Mouse (Mus musculus) brain, embryonic 14.5 days (tissue): ENCODE measurements around the gene Capg.

Source experiments
- CTCF ChIP-seq: fragments of 200-500 bp; IDR thresholded peaks from 2 replicates; pipeline ENCODE4 v1.5.1; 2012; ENCODE audit warnings: inconsistent platforms, mild to moderate bottlenecking, moderate library complexity, borderline replicate concordance; ENCODE audit not compliant: insufficient read depth, insufficient read length; ENCODE audit errors: extremely low read depth
- POLR2A ChIP-seq: fragments of 200-500 bp; IDR thresholded peaks from 2 replicates; pipeline ENCODE4 v1.6.1; 2012; ENCODE audit warnings: mild to moderate bottlenecking, inconsistent platforms, borderline replicate concordance; ENCODE audit not compliant: poor library complexity, insufficient read depth, insufficient read length, severe bottlenecking; ENCODE audit errors: extremely low read depth

GRCm38 (mm10) chr6:72547862-72548261 is 3.7 kb downstream of the Capg start:
- no peak for TF ChIP-seq POLR2A
- no peak for TF ChIP-seq CTCF
